Mouse (Mus musculus) thymus, adult 18-20 months (tissue): ENCODE measurements around the gene Eme2.

Experiments
- DNase-seq, 2 experiments: peaks; one replicate each; pipeline ENCODE4 v3.0.0; 2022; ENCODE audit warnings: mixed read lengths in 2 of 2

The Eme2 gene

GRCm38 (mm10) chr17:24874405-24874745 lies 20.5 kb downstream of the Eme2 start:
- no peak for DNase-seq

GRCm38 (mm10) chr17:24873695-24874404 lies 21.0 kb downstream of the Eme2 start:
- DNase-seq = no peak

GRCm38 (mm10) chr17:24867914-24868313 lies 27.0 kb downstream of the Eme2 start:
- DNase-seq = no peak

- DNase-seq = no peak
These were observed 29.1 kb downstream of the Eme2 start, which contains the start of gene Igfals for GRCm38 (mm10) chr17:24865776-24866175. TSS of gene Igfals (plus strand) at chr17:24865997.

- DNase-seq = no peak
These were observed 33.1 kb downstream of the Eme2 start for GRCm38 (mm10) chr17:24861785-24862184.

- no peak for DNase-seq
These were observed 34.8 kb downstream of the Eme2 start for GRCm38 (mm10) chr17:24860076-24860475.

GRCm38 (mm10) chr17:24858967-24859366 lies 35.9 kb downstream of the Eme2 start:
- DNase-seq = no peak

GRCm38 (mm10) chr17:24857831-24858470 lies 36.9 kb downstream of the Eme2 start:
- DNase-seq = no peak

- no peak for DNase-seq
These were observed 38.3 kb downstream of the Eme2 start for GRCm38 (mm10) chr17:24856589-24856988.

- DNase-seq = no peak
These were observed 38.9 kb downstream of the Eme2 start for GRCm38 (mm10) chr17:24855838-24856464.

- no peak for DNase-seq
These were observed 43.3 kb downstream of the Eme2 start for GRCm38 (mm10) chr17:24851381-24852125.

- DNase-seq = no peak
These were observed 44.1 kb downstream of the Eme2 start for GRCm38 (mm10) chr17:24850773-24851127.

- DNase-seq = peak; percentile 93 to 96
These were observed 44.7 kb downstream of the Eme2 start, which contains the start of gene Fahd1 for GRCm38 (mm10) chr17:24850065-24850772. TSS of gene Fahd1 (minus strand) at chr17:24850364.

GRCm38 (mm10) chr17:24849733-24850064 lies 45.2 kb downstream of the Eme2 start:
- no peak for DNase-seq

- no peak for DNase-seq
These were observed 46.3 kb downstream of the Eme2 start for GRCm38 (mm10) chr17:24848600-24849031.

GRCm38 (mm10) chr17:24847386-24847785 lies 47.5 kb downstream of the Eme2 start:
- no peak for DNase-seq

GRCm38 (mm10) chr17:24844525-24844924 lies 50.4 kb downstream of the Eme2 start:
- DNase-seq = no peak

- no peak for DNase-seq
These were observed 52.3 kb downstream of the Eme2 start for GRCm38 (mm10) chr17:24842631-24843030.

GRCm38 (mm10) chr17:24841133-24841532 lies 53.8 kb downstream of the Eme2 start:
- no peak for DNase-seq

- no peak for DNase-seq
These were observed 54.5 kb downstream of the Eme2 start for GRCm38 (mm10) chr17:24840341-24840740.

- no peak for DNase-seq
These were observed 55.0 kb downstream of the Eme2 start, which contains the start of gene Hagh for GRCm38 (mm10) chr17:24839842-24840241. TSS of gene Hagh (plus strand) at chr17:24840143.
